Mouse (Mus musculus) intestine, embryonic 16.5 days (tissue): ENCODE results near the gene Wasf2. TPM values are rescaled to one million over a fixed set of nuclear protein-coding genes. Genes with fewer than 3 reads are reported as not detected.

ENCODE experiments used
- ATAC-seq: fragments of 200-750 bp; cut with Nextera tagmentation; 2 replicates; pipeline ENCODE4 v1.8.0; 2017; ENCODE audit warnings: moderate TSS enrichment, moderate library complexity
- H3K27ac ChIP-seq: fragments of 300-500 bp; sonication (generic); 2 replicates; pipeline ENCODE4 v1.5.1; 2014; ENCODE audit warnings: mild to moderate bottlenecking, low read length
- H3K27me3 ChIP-seq: fragments of 300-500 bp; sonication (generic); replicated peaks from 2 replicates; pipeline ENCODE4 v1.6.1; 2014; ENCODE audit warnings: low read length, control low read depth, mixed read lengths; ENCODE audit not compliant: control insufficient read depth, insufficient read depth
- H3K36me3 ChIP-seq: fragments of 300-500 bp; sonication (generic); 2 replicates; pipeline ENCODE4 v1.6.1; 2014; ENCODE audit warnings: low read length, control low read depth; ENCODE audit not compliant: control insufficient read depth, insufficient read depth
- H3K4me1 ChIP-seq: fragments of 300-500 bp; sonication (generic); 2 replicates; pipeline ENCODE4 v1.6.1; 2014; ENCODE audit warnings: low read length, control low read depth, mixed read lengths; ENCODE audit not compliant: control insufficient read depth, insufficient read depth
- H3K4me2 ChIP-seq: fragments of 300-500 bp; sonication (generic); 2 replicates; pipeline ENCODE4 v1.6.1; 2014; ENCODE audit warnings: low read depth, low read length, control low read depth
- H3K4me3 ChIP-seq: fragments of 300-500 bp; sonication (generic); 2 replicates; pipeline ENCODE4 v1.5.1; 2014; ENCODE audit warnings: mild to moderate bottlenecking, low read length
- H3K9ac ChIP-seq: fragments of 300-500 bp; sonication (generic); 2 replicates; pipeline ENCODE4 v1.6.1; 2014; ENCODE audit warnings: low read depth, low read length
- H3K9me3 ChIP-seq: fragments of 300-500 bp; sonication (generic); 2 replicates; pipeline ENCODE4 v1.6.1; 2016; ENCODE audit warnings: low read length, control low read depth; ENCODE audit not compliant: control insufficient read depth
- WGBS: fragments of 180-500 bp; shearing (Covaris S2); extraction: QIAGEN DNeasy Blood & Tissue Kit; methylation state at CpG from one replicate; pipeline ENCODE4 v1.1.7; 2014; 5-methylcytosine and 5-hydroxymethylcytosine counted together
- polyA plus RNA-seq: library from polyadenylated mRNA; unstranded; fragments of >200 nt; fragmentation: Nextera tagmentation; extraction: Ambion mirVana; gene quantifications from 2 replicates; pipeline ENCODE4 v1.2.1, GENCODE M21; 2015

Gene Wasf2
- polyA plus RNA-seq, 1 experiment from 2014 or later, result 76.9 TPM

DNA sequence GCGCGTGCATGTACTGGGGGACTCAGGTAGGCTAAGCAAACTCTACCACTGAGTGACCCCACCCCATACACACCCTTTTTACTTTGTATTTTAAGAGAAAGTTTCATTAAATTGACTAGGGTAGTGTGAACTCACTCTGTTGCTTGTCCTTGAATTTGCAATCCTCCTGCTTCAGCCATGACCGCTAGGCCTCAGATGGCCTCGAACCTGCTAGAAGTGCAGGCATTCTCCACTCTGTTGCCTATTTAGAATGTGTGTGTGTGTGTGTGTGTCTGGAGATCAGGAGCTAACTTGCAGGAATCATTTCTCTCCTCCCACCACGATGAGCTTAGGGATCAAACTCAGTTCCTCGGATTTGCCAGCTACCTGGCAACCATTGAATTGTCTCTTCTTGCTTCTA, 10.7 kb upstream of the Wasf2 start:
- ATAC-seq, result no peak
- Histone ChIP-seq H3K9me3 (no peaks in the 10 kb centered on the region), H3K4me2 (no peak overlapping the region), H3K27me3 (no peaks in the 10 kb centered on the region), H3K4me1 (peaks cover 34% of the 10 kb centered on the region), H3K27ac (no peak overlapping the region), H3K4me3 (no peak overlapping the region), H3K9ac (no peak overlapping the region), H3K36me3 (no peaks in the 10 kb centered on the region)
- 85% methylated on average over 6 of the region's 6 CpGs for WGBS

DNA sequence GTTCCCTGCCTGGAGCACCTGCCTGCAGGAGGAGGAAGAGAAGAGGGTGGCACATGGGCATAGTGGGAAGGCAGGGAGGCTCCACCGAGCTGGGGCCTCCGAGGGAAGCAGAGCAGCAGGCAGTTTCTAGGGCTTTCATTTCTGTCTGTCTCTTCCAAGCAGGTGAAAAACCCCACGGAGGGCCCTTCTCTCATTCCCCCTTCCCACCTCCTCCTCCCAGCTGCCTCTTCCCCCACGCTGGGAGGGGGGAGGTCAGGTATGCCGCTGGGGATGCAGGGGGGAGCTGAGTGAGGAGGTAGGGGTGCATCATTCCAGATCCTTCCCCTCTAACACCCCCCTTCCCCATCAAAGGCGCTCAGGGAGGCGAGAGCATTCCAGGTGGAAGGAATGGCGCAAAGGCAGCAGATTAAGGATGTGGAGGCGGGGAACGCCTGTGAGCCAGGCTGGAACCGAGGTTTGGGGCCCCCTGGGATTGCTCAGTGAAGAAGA, 9.4 kb upstream of the Wasf2 start:
- no peak for ATAC-seq
- Histone ChIP-seq H3K4me1 (peaks cover 34% of the 10 kb centered on the region), H3K36me3 (no peaks in the 10 kb centered on the region), H3K4me3 (no peak overlapping the region), H3K9me3 (no peaks in the 10 kb centered on the region), H3K9ac (0 out of 2 replicates have a peak overlapping the region, but pooled peaks have one; percentile 20), H3K27me3 (no peaks in the 10 kb centered on the region), H3K4me2 (no peak overlapping the region), H3K27ac (no peak overlapping the region)
- 16% methylated on average over 10 of the region's 11 CpGs for WGBS

- no peak for ATAC-seq
- Histone ChIP-seq H3K36me3 (no peaks in the 10 kb centered on the region), H3K4me2 (no peak overlapping the region), H3K9ac (no peak overlapping the region), H3K4me3 (no peak overlapping the region), H3K27me3 (no peaks in the 10 kb centered on the region), H3K27ac (peak overlapping the region; percentile 48; the same call in 1 of the 2 replicates), H3K9me3 (no peaks in the 10 kb centered on the region), H3K4me1 (peaks cover 34% of the 10 kb centered on the region)
- 64% methylated on average over 1 of the region's 1 CpGs for WGBS
Measured at GRCm38 (mm10) chr4:133121416-133121815, 8.9 kb upstream of the Wasf2 start.

GRCm38 (mm10) chr4:133121974-133122637, 8.2 kb upstream of the Wasf2 start:
- 28% methylated on average over 5 of the region's 5 CpGs for WGBS
- ATAC-seq, result peak; percentile 78

GRCm38 (mm10) chr4:133127079-133127478, 3.2 kb upstream of the Wasf2 start:
- Histone ChIP-seq H3K27me3 (no peaks in the 10 kb centered on the region), H3K36me3 (no peaks in the 10 kb centered on the region), H3K4me3 (no peak overlapping the region), H3K27ac (no peak overlapping the region), H3K9me3 (no peaks in the 10 kb centered on the region), H3K4me1 (peaks cover 14% of the 10 kb centered on the region), H3K4me2 (no peak overlapping the region), H3K9ac (no peak overlapping the region)
- ATAC-seq, result no peak
- 58% methylated on average over 3 of the region's 3 CpGs for WGBS

More at GRCm38 (mm10) chr4:133121974-133122637, 8.2 kb upstream of the Wasf2 start:
- H3K4me2 ChIP-seq, result no peak overlapping the region
- peaks cover 31% of the 10 kb centered on the region for H3K4me1 ChIP-seq
- H3K27ac ChIP-seq, result peak overlapping the region; percentile 8
- H3K9me3 ChIP-seq, result no peaks in the 10 kb centered on the region
- H3K4me3 ChIP-seq, result no peak overlapping the region
- no peaks in the 10 kb centered on the region for H3K27me3 ChIP-seq
- H3K36me3 ChIP-seq, result no peaks in the 10 kb centered on the region
- H3K9ac ChIP-seq, result no peak overlapping the region

- Histone ChIP-seq H3K27ac (no peak overlapping the region), H3K36me3 (no peaks in the 10 kb centered on the region), H3K9me3 (no peaks in the 10 kb centered on the region), H3K4me3 (no peak overlapping the region), H3K9ac (no peak overlapping the region), H3K4me2 (no peak overlapping the region), H3K4me1 (peaks cover 13% of the 10 kb centered on the region), H3K27me3 (no peaks in the 10 kb centered on the region)
- WGBS, result 87% methylated on average over 4 of the region's 4 CpGs
- no peak for ATAC-seq
Measured at GRCm38 (mm10) chr4:133127894-133128293, 2.4 kb upstream of the Wasf2 start.

GRCm38 (mm10) chr4:133129391-133129790, 914 bp upstream of the Wasf2 start:
- H3K4me3 ChIP-seq, result peak overlapping the region; percentile 92
- peaks cover 16% of the 10 kb centered on the region for H3K4me1 ChIP-seq
- H3K27me3 ChIP-seq, result no peaks in the 10 kb centered on the region
- no peak for ATAC-seq
- no peaks in the 10 kb centered on the region for H3K36me3 ChIP-seq
- peak overlapping the region; percentile 72 for H3K27ac ChIP-seq
- WGBS, result 47% methylated on average over 11 of the region's 11 CpGs
- H3K4me2 ChIP-seq, result peak overlapping the region; percentile 87
- H3K9me3 ChIP-seq, result no peaks in the 10 kb centered on the region
- peak overlapping the region; percentile 67 for H3K9ac ChIP-seq

DNA sequence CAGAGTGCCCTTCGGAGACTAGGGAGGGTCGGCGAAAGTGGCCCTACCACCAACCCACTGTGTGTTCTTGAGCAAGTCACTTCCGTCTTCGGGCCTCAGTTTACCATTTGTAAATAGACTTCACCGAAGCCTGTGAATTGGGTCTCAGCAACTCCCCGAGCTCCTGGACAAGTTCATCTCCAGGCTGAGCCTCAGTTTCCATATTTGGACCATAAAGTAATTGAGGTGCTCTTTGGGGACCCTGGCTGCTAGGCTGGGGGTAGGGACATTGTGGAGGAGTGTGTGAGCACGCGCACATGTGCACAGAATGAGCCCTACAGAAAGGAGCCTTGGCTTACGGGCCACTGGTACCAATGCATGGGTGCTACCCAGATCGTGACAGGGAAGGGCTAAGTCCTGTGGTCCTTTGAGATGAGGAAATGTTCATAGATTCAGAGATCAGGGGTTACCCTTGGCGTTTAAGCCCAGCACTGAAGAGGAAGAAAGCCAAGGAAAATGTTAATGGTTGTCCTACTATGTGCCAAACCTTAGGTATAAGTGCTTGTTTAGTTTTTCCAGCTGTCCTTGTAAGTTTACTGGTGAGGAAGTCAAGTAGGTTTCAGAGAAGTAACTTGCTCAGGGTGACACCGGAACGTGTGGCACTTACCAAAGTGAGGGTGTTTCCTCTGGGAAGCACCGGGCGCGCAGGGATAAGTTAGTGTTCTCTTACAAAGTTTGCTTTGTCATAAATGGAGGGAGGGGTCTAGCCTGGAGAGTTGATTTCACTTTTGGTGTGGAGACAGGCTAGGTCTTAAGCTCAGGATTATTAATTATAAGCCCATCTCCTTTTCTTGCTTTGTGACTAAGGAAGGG, 811 bp downstream of the Wasf2 start:
- Histone ChIP-seq H3K9me3 (no peaks in the 10 kb centered on the region), H3K36me3 (no peaks in the 10 kb centered on the region), H3K4me3 (peak overlapping the region; percentile 92), H3K27me3 (no peaks in the 10 kb centered on the region), H3K9ac (peak overlapping the region; percentile 96), H3K4me1 (peaks cover 16% of the 10 kb centered on the region), H3K4me2 (peak overlapping the region; percentile 78), H3K27ac (peak overlapping the region; percentile 85)
- WGBS, result under 1% methylated on average over 17 of the region's 17 CpGs
- ATAC-seq, result peak; percentile 36; the same call in 1 of the 2 replicates

GRCm38 (mm10) chr4:133132027-133132426, 1.7 kb downstream of the Wasf2 start:
- peak overlapping the region; percentile 85 for H3K27ac ChIP-seq
- H3K4me1 ChIP-seq, result peaks cover 15% of the 10 kb centered on the region
- H3K4me2 ChIP-seq, result peak overlapping the region; percentile 78
- H3K9me3 ChIP-seq, result no peaks in the 10 kb centered on the region
- no peak for ATAC-seq
- no peaks in the 10 kb centered on the region for H3K27me3 ChIP-seq
- peak overlapping the region; percentile 96 for H3K9ac ChIP-seq
- 4% methylated on average over 6 of the region's 6 CpGs for WGBS
- peak overlapping the region; percentile 92 for H3K4me3 ChIP-seq
- H3K36me3 ChIP-seq, result no peaks in the 10 kb centered on the region
